Mouse (Mus musculus) kidney, postnatal 14 days (tissue): Measurements from ENCODE around the gene Hnrnpc.
A peak's percentile ranks its signal among the peaks of the same experiment; 100 is the strongest.
"Not testable (repeated sequence)": the region's sequence is repeated elsewhere in the genome, so short reads cannot be mapped to it uniquely, and the experiment has no call there.

Source experiments
- DNase-seq: peaks from one replicate; pipeline ENCODE4 v3.0.0; 2022; ENCODE audit warnings: mixed read lengths

Hnrnpc gene

GRCm38 (mm10) chr14:52101285-52102157, 2.3 kb downstream of the Hnrnpc start:
- no peak for DNase-seq

GRCm38 (mm10) chr14:52100170-52100960, 3.5 kb downstream of the Hnrnpc start:
- DNase-seq, result no peak

- no peak for DNase-seq
These were observed 4.3 kb downstream of the Hnrnpc start for GRCm38 (mm10) chr14:52099563-52099962.

GRCm38 (mm10) chr14:52098387-52098786, 5.4 kb downstream of the Hnrnpc start:
- not testable (repeated sequence) for DNase-seq

- not testable (repeated sequence) for DNase-seq
These were observed 6.6 kb downstream of the Hnrnpc start for GRCm38 (mm10) chr14:52097191-52097590.

- no peak for DNase-seq
These were observed 9.3 kb downstream of the Hnrnpc start for GRCm38 (mm10) chr14:52094533-52094932.

- no peak for DNase-seq
These were observed 20.7 kb downstream of the Hnrnpc start for GRCm38 (mm10) chr14:52083083-52083482.

GRCm38 (mm10) chr14:52071599-52072137, 32.2 kb downstream of the Hnrnpc start:
- DNase-seq, result no peak

GRCm38 (mm10) chr14:52066135-52066534, 37.7 kb downstream of the Hnrnpc start:
- DNase-seq, result no peak

GRCm38 (mm10) chr14:52061798-52062197, 42.0 kb downstream of the Hnrnpc start:
- DNase-seq, result no peak

- DNase-seq, result no peak
These were observed 43.0 kb downstream of the Hnrnpc start for GRCm38 (mm10) chr14:52060800-52061199.

- no peak for DNase-seq
These were observed 43.8 kb downstream of the Hnrnpc start for GRCm38 (mm10) chr14:52059982-52060381.

GRCm38 (mm10) chr14:52052720-52053119, 51.1 kb downstream of the Hnrnpc start:
- DNase-seq, result not testable (repeated sequence)

GRCm38 (mm10) chr14:52045966-52046565, 57.8 kb downstream of the Hnrnpc start:
- no peak for DNase-seq

GRCm38 (mm10) chr14:52044901-52045678, 58.7 kb downstream of the Hnrnpc start:
- DNase-seq, result peak; percentile 38

GRCm38 (mm10) chr14:52043446-52043845, 60.4 kb downstream of the Hnrnpc start:
- DNase-seq, result peak; percentile 4

GRCm38 (mm10) chr14:52042359-52042758, 61.5 kb downstream of the Hnrnpc start, which contains the start of gene Olfr221:
Gene Olfr221 (minus strand): TSS chr14:52042459.
- not testable (repeated sequence) for DNase-seq

GRCm38 (mm10) chr14:52039332-52039731, 64.5 kb downstream of the Hnrnpc start:
- no peak for DNase-seq

GRCm38 (mm10) chr14:52035926-52036325, 67.9 kb downstream of the Hnrnpc start:
- DNase-seq, result no peak

- DNase-seq, result no peak
These were observed 77.5 kb downstream of the Hnrnpc start for GRCm38 (mm10) chr14:52026342-52026741.

GRCm38 (mm10) chr14:52024133-52024532, 79.7 kb downstream of the Hnrnpc start:
- no peak for DNase-seq
